Mouse (Mus musculus) inflammation-experienced regulatory T-cells, adult 6 months (primary cell): ENCODE results near the gene Ctsf. TPM values are rescaled to one million over a fixed set of nuclear protein-coding genes. Genes with fewer than 3 reads are reported as not detected.
"Not testable (repeated sequence)": the region's sequence is repeated elsewhere in the genome, so short reads cannot be mapped to it uniquely, and the experiment has no call there.

ENCODE experiments used
- ATAC-seq: one replicate; pipeline ENCODE4 v1.8.0; 2017
- polyA plus RNA-seq, 3 experiments: library from polyadenylated mRNA; unstranded; fragments of 100-300 nt; shearing (Covaris generic); gene quantifications; one replicate each; pipeline ENCODE4 v1.2.1; 2017

The Ctsf gene
- polyA plus RNA-seq, 3 experiments from 2014 or later, result 2.2 to 5.0 TPM; not detected in 1

- no peak for ATAC-seq
These were observed 4.6 kb upstream of the Ctsf start for GRCm38 (mm10) chr19:4850281-4850680.

- ATAC-seq, result no peak
These were observed 515 bp downstream of the Ctsf start for GRCm38 (mm10) chr19:4855470-4855820.

GRCm38 (mm10) chr19:4855951-4856350 is 1.0 kb downstream of the Ctsf start:
- no peak for ATAC-seq

- no peak for ATAC-seq
These were observed 4.2 kb downstream of the Ctsf start for GRCm38 (mm10) chr19:4859081-4859480.

GRCm38 (mm10) chr19:4863048-4863447 is 8.1 kb downstream of the Ctsf start:
- no peak for ATAC-seq

- ATAC-seq, result peak; percentile 35
These were observed 10.2 kb downstream of the Ctsf start for GRCm38 (mm10) chr19:4865147-4865546.

GRCm38 (mm10) chr19:4874613-4875012 is 19.7 kb downstream of the Ctsf start:
- ATAC-seq, result not testable (repeated sequence)

- no peak for ATAC-seq
These were observed 21.3 kb downstream of the Ctsf start for GRCm38 (mm10) chr19:4876241-4876640.

- no peak for ATAC-seq
These were observed 21.8 kb downstream of the Ctsf start for GRCm38 (mm10) chr19:4876755-4877154.

- no peak for ATAC-seq
These were observed 22.9 kb downstream of the Ctsf start, which contains the start of gene Actn3 for GRCm38 (mm10) chr19:4877785-4878184. Gene Actn3 (minus strand): TSS chr19:4877909.

- ATAC-seq, result peak; percentile 99
These were observed 23.7 kb downstream of the Ctsf start, which contains the start of gene Zdhhc24 for GRCm38 (mm10) chr19:4878405-4879323. Gene Zdhhc24 (plus strand): TSS chr19:4878668.

GRCm38 (mm10) chr19:4879324-4879703 is 24.4 kb downstream of the Ctsf start:
- no peak for ATAC-seq

GRCm38 (mm10) chr19:4883961-4884360 is 29.0 kb downstream of the Ctsf start:
- ATAC-seq, result no peak

- no peak for ATAC-seq
These were observed 34.9 kb downstream of the Ctsf start for GRCm38 (mm10) chr19:4889791-4890190.

- ATAC-seq, result no peak
These were observed 36.9 kb downstream of the Ctsf start for GRCm38 (mm10) chr19:4891798-4892197.

GRCm38 (mm10) chr19:4896780-4897520 is 42.0 kb downstream of the Ctsf start:
- no peak for ATAC-seq

GRCm38 (mm10) chr19:4898972-4899371 is 44.0 kb downstream of the Ctsf start:
- ATAC-seq, result no peak

GRCm38 (mm10) chr19:4899888-4900287 is 45.0 kb downstream of the Ctsf start:
- no peak for ATAC-seq

- peak; percentile 96 for ATAC-seq
These were observed 51.3 kb downstream of the Ctsf start, which contains the start of gene Bbs1 for GRCm38 (mm10) chr19:4905979-4906794. Gene Bbs1 (minus strand): TSS chr19:4906628.

GRCm38 (mm10) chr19:4908107-4908506 is 53.2 kb downstream of the Ctsf start:
- no peak for ATAC-seq

GRCm38 (mm10) chr19:4909376-4909775 is 54.4 kb downstream of the Ctsf start:
- no peak for ATAC-seq
